Mouse (Mus musculus): ENCODE results near the gene Hnrnph3. TPM values are rescaled to one million over a fixed set of nuclear protein-coding genes. Genes with fewer than 3 reads are reported as not detected.
A peak's percentile ranks its signal among the peaks of the same experiment; 100 is the strongest.
"Not testable (repeated sequence)": the region's sequence is repeated elsewhere in the genome, so short reads cannot be mapped to it uniquely, and the experiment has no call there.

The Hnrnph3 gene
- total and polyA plus RNA-seq, 2 experiments from 2014 or later, result 11.0 to 78.7 TPM

DNA sequence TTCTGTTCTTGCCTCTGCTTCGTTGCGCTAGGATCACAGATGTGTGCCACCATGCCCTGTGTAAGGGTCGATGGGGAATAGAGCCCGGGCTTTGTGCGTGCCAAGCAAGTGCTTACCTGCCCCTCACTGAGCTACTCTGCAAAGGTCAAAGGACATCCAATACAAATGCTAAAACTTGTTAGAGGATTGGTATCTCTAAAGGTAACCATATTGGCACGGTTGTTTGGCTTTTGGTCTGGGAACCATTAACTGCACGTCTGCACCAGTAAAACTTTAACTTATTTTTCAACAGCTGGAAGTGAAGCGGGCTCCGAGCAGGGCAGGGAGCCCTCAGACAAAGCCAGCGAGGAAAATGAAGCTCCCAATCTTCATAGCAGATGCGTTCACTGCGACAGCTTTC lies 37.2 kb upstream of the Hnrnph3 start:
- 84% methylated on average over 11 of the region's 12 CpGs for WGBS
- H3K4me3 ChIP-seq (ENCODE audit: low read depth, low read length), result no peak overlapping the region
- H3K27me3 ChIP-seq (ENCODE audit: insufficient read depth, low read length), result no peaks in the 10 kb centered on the region
- TF ChIP-seq CTCF (IDR thresholded peaks at IDR 0.05), result no peak
- H3K9me3 ChIP-seq (ENCODE audit: low read length), result no peaks in the 10 kb centered on the region
- no peaks in the 10 kb centered on the region for H3K4me1 ChIP-seq (ENCODE audit: insufficient read depth, low read length)
- DNase-seq (ENCODE audit: low spot score) (no peak), ATAC-seq (ENCODE audit: low FRiP score) (no peak)
- no peak overlapping the region for H3K4me2 ChIP-seq (ENCODE audit: low read depth, low read length, poor library complexity, severe bottlenecking)
- H3K36me3 ChIP-seq (ENCODE audit: insufficient read depth, low read length), result no peaks in the 10 kb centered on the region
- H3K9ac ChIP-seq (replicated peaks; ENCODE audit: low read length, poor library complexity, severe bottlenecking), result no peak overlapping the region
- H3K27ac ChIP-seq (ENCODE audit: low read depth, low read length), result no peak overlapping the region

DNA sequence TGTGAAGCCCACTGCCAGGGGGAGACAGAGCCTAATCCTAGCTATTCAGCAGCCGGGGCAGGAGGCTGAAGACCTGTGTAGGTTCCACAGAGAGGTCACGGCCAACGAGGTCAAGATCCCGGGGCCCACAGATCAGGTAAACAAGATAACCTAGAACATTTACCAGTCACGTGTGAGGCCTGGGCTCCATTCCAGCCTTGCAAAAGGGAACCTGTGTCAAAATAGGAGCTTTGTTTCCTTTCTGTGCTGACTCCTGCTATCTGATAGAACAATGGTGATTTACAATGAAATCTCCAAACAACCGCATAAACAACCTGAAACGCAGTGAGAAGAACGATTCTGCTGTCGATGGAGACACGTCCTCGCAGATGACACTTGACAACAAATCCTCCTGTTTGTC lies 36.4 kb upstream of the Hnrnph3 start:
- Histone ChIP-seq H3K4me3 (ENCODE audit: low read depth, low read length) (no peak overlapping the region), H3K4me1 (ENCODE audit: insufficient read depth, low read length) (no peaks in the 10 kb centered on the region), H3K4me2 (ENCODE audit: low read depth, low read length, poor library complexity, severe bottlenecking) (no peak overlapping the region), H3K27me3 (ENCODE audit: insufficient read depth, low read length) (no peaks in the 10 kb centered on the region), H3K9me3 (ENCODE audit: low read length) (no peaks in the 10 kb centered on the region), H3K9ac (replicated peaks; ENCODE audit: low read length, poor library complexity, severe bottlenecking) (no peak overlapping the region), H3K36me3 (ENCODE audit: insufficient read depth, low read length) (no peaks in the 10 kb centered on the region), H3K27ac (ENCODE audit: low read depth, low read length) (no peak overlapping the region)
- ATAC-seq (ENCODE audit: low FRiP score) (no peak), DNase-seq (ENCODE audit: low spot score) (no peak)
- TF ChIP-seq CTCF (IDR thresholded peaks at IDR 0.05), result no peak
- WGBS, result 60% methylated on average over 11 of the region's 11 CpGs

DNA sequence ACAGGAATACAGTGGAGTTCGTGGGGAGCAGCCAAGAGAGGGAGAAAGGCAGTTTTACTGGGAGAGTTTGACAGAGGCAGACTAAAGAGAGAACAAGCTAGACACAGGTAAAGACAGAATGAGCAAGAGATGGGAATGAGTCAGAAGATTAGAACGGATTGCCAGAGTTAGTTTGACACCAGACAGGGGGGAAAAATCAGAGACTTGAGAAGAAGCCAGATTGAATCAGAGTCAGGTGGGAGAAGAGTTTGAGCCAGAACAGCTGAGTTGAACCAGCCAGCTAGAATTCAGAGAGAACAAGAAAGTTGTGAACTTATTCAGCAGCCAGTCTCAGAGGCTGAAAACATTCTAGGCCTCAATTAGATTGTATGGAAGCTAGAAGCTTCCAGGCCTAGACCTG lies 35.8 kb upstream of the Hnrnph3 start, which contains the start of gene Pbld1:
TSS of gene Pbld1 (plus strand) at position 301 of the 400 bp plus-strand sequence.
- Histone ChIP-seq H3K4me3 (ENCODE audit: low read depth, low read length) (no peak within 1 kb of the TSS), H3K4me2 (ENCODE audit: low read depth, low read length, poor library complexity, severe bottlenecking) (no peak within 1 kb of the TSS), H3K9me3 (ENCODE audit: low read length) (no peaks in the 10 kb centered on the region), H3K9ac (replicated peaks; ENCODE audit: low read length, poor library complexity, severe bottlenecking) (no peak within 1 kb of the TSS), H3K36me3 (ENCODE audit: insufficient read depth, low read length) (no peaks in the 10 kb centered on the region), H3K27ac (ENCODE audit: low read depth, low read length) (no peak within 1 kb of the TSS), H3K4me1 (ENCODE audit: insufficient read depth, low read length) (no peaks in the 10 kb centered on the region), H3K27me3 (ENCODE audit: insufficient read depth, low read length) (no peaks in the 10 kb centered on the region)
- WGBS, result 84% methylated on average over 2 of the region's 2 CpGs
- no peak for ATAC-seq (ENCODE audit: low FRiP score)
- TF ChIP-seq CTCF (IDR thresholded peaks at IDR 0.05), result no peak
- DNase-seq (ENCODE audit: low spot score), result no peak

GRCm38 (mm10) chr10:63056966-63057750 lies 33.1 kb upstream of the Hnrnph3 start:
- Histone ChIP-seq H3K9me3 (ENCODE audit: low read length) (no peaks in the 10 kb centered on the region), H3K4me2 (ENCODE audit: low read depth, low read length, poor library complexity, severe bottlenecking) (no peak overlapping the region), H3K27me3 (ENCODE audit: insufficient read depth, low read length) (no peaks in the 10 kb centered on the region), H3K4me1 (ENCODE audit: insufficient read depth, low read length) (no peaks in the 10 kb centered on the region), H3K27ac (ENCODE audit: low read depth, low read length) (no peak overlapping the region), H3K9ac (replicated peaks; ENCODE audit: low read length, poor library complexity, severe bottlenecking) (no peak overlapping the region), H3K36me3 (ENCODE audit: insufficient read depth, low read length) (no peaks in the 10 kb centered on the region), H3K4me3 (ENCODE audit: low read depth, low read length) (no peak overlapping the region)
- 46% methylated on average over 24 of the region's 24 CpGs for WGBS
- ATAC-seq (ENCODE audit: low FRiP score), result no peak
- TF ChIP-seq CTCF (IDR thresholded peaks at IDR 0.05), result no peak
- no peak for DNase-seq (ENCODE audit: low spot score)

- Histone ChIP-seq H3K4me1 (ENCODE audit: insufficient read depth, low read length) (no peaks in the 10 kb centered on the region), H3K27me3 (ENCODE audit: insufficient read depth, low read length) (no peaks in the 10 kb centered on the region), H3K36me3 (ENCODE audit: insufficient read depth, low read length) (no peaks in the 10 kb centered on the region), H3K9me3 (ENCODE audit: low read length) (no peaks in the 10 kb centered on the region), H3K4me3 (ENCODE audit: low read depth, low read length) (no peak overlapping the region), H3K4me2 (ENCODE audit: low read depth, low read length, poor library complexity, severe bottlenecking) (no peak overlapping the region), H3K9ac (replicated peaks; ENCODE audit: low read length, poor library complexity, severe bottlenecking) (no peak overlapping the region), H3K27ac (ENCODE audit: low read depth, low read length) (no peak overlapping the region)
- WGBS, result 73% methylated on average over 2 of the region's 2 CpGs
- DNase-seq (ENCODE audit: low spot score) (no peak), ATAC-seq (ENCODE audit: low FRiP score) (no peak)
- TF ChIP-seq CTCF (IDR thresholded peaks at IDR 0.05), result peak; percentile 12; the same call in 1 of the 2 replicates
These were observed 30.6 kb upstream of the Hnrnph3 start for GRCm38 (mm10) chr10:63054586-63054985.

DNA sequence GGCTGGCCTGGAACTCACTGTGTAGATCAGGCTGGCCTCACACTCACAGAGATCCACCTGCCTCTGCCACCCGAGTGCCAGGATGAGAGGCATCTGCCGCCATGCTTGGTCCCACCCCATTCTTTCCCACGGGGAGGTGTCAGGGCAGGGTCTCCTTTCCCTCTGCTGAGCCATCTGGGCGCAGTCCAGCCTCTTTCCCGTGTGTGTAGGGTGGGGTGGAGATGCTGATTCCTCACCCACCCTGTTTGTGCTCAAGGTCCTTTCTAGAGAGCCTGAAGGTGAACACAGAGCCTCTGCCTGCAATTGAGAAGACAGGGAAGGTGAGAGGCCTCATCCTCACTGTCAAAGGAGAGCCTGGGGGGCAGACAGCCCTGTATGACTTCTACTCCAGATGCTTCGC lies 30.1 kb upstream of the Hnrnph3 start:
- not testable (repeated sequence) for ATAC-seq (ENCODE audit: low FRiP score)
- 90% methylated on average over 6 of the region's 6 CpGs for WGBS

More for the DNA sequence above, 30.1 kb upstream of the Hnrnph3 start:
- H3K4me3 ChIP-seq (ENCODE audit: low read depth, low read length); H3K9me3 ChIP-seq (ENCODE audit: low read length); H3K4me2 ChIP-seq (ENCODE audit: low read depth, low read length, poor library complexity, severe bottlenecking); H3K27ac ChIP-seq (ENCODE audit: low read depth, low read length); H3K27me3 ChIP-seq (ENCODE audit: insufficient read depth, low read length); H3K4me1 ChIP-seq (ENCODE audit: insufficient read depth, low read length); H3K36me3 ChIP-seq (ENCODE audit: insufficient read depth, low read length); DNase-seq (ENCODE audit: low spot score); H3K9ac ChIP-seq (replicated peaks; ENCODE audit: low read length, poor library complexity, severe bottlenecking): not testable (repeated sequence)
